Mouse (Mus musculus): Measurements from ENCODE around the gene Pde10a.

GRCm38 (mm10) chr17:8812228-8812865, 287.2 kb downstream of the Pde10a start:
- TF ChIP-seq CTCF (IDR thresholded peaks at IDR 0.05; ENCODE audit: low read depth) (no peak), EP300 (IDR thresholded peaks at IDR 0.05; ENCODE audit: low read depth) (no peak)

Data from heart, postnatal 0 days (tissue).